27 mouse cellular contexts compared by ENCODE assay signal in the genomic region with DNA sequence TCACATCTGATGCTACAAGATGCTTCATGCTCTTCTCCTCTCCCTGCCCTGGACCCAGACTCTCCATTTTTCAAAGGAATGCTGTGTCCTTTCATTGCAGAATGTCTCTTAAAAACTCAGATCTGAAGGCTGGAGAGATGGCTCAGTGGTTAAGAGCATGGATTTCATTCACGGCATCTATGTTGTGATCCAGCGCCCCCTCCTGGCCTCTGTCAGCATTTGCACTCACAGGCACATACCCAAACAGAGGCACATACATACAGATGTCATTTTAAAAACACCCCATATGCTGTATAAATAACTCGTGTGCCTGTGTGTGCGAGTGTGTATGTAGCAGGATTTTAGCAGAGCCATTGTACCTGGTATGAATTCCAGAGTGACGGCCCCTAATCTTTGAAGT.
DNase-seq lines count a peak whose midpoint lies in the region; ATAC-seq and TF ChIP-seq lines count a peak whose summit lies in the region.
"Had no signal": no experiment of that assay in that cellular context is flagged by ENCODE, and none has a peak within 500 bp of the region (broad histone marks: within the 10 kb centered on the region; RNA-seq: fewer than 3 reads in every experiment).

No protein-coding gene starts in this region.

- no peak for ATAC-seq in forebrain, postnatal 0 days
- no peak for ATAC-seq in forebrain, embryonic 13.5 days
- ATAC-seq in midbrain, postnatal 0 days (ENCODE audit: low FRiP score): no peak
- no peak for ATAC-seq in megakaryocyte, adult 5-6 weeks (ENCODE audit: poor library complexity, severe bottlenecking)
- ATAC-seq: hindbrain, embryonic 16.5 days; midbrain, embryonic 16.5 days had no signal

- 79% methylated on average over 5 of the region's 5 CpGs for WGBS in forebrain, postnatal 0 days
- WGBS in forebrain, embryonic 13.5 days: 82% methylated on average over 5 of the region's 5 CpGs
- WGBS in midbrain, postnatal 0 days: 70% methylated on average over 5 of the region's 5 CpGs
- 84% methylated on average over 5 of the region's 5 CpGs for WGBS in midbrain, embryonic 10.5 days

- no peaks in the 10 kb centered on the region for H3K27me3 ChIP-seq in forebrain, postnatal 0 days (ENCODE audit: insufficient read depth, low read length)
- H3K27me3 ChIP-seq in forebrain, embryonic 13.5 days: no peaks in the 10 kb centered on the region
- H3K27me3 ChIP-seq in midbrain, postnatal 0 days (ENCODE audit: insufficient read depth, low read length): no peaks in the 10 kb centered on the region
- H3K27me3 ChIP-seq in midbrain, embryonic 10.5 days (ENCODE audit: low read depth, poor library complexity, severe bottlenecking): no peaks in the 10 kb centered on the region
- H3K27me3 ChIP-seq: heart, embryonic 15.5 days; limb, embryonic 15.5 days; stomach, embryonic 15.5 days had no signal

- no peak overlapping the region for H3K27ac ChIP-seq in forebrain, postnatal 0 days (ENCODE audit: low read depth, low read length)
- H3K27ac ChIP-seq in forebrain, embryonic 13.5 days: no peak overlapping the region
- no peak overlapping the region for H3K27ac ChIP-seq in midbrain, postnatal 0 days (ENCODE audit: low read depth, low read length)
- H3K27ac ChIP-seq in midbrain, embryonic 10.5 days (replicated peaks): no peak overlapping the region
- H3K27ac ChIP-seq: gastrocnemius, adult 2 months; heart, embryonic 15.5 days; left cerebral cortex, adult 2 months; limb, embryonic 15.5 days; stomach, embryonic 15.5 days had no signal

- no peak overlapping the region for H3K4me2 ChIP-seq in forebrain, postnatal 0 days (ENCODE audit: low read depth)
- no peak overlapping the region for H3K4me2 ChIP-seq in forebrain, embryonic 13.5 days
- no peak overlapping the region for H3K4me2 ChIP-seq in midbrain, postnatal 0 days (ENCODE audit: low read depth, low read length, poor library complexity, severe bottlenecking)
- H3K4me2 ChIP-seq: heart, embryonic 15.5 days; limb, embryonic 15.5 days; stomach, embryonic 15.5 days had no signal

- no peaks in the 10 kb centered on the region for H3K36me3 ChIP-seq in forebrain, postnatal 0 days (ENCODE audit: insufficient read depth)
- no peaks in the 10 kb centered on the region for H3K36me3 ChIP-seq in forebrain, embryonic 13.5 days (ENCODE audit: poor library complexity, severe bottlenecking)
- H3K36me3 ChIP-seq in midbrain, postnatal 0 days (ENCODE audit: insufficient read depth, low read length): no peaks in the 10 kb centered on the region
- H3K36me3 ChIP-seq in midbrain, embryonic 10.5 days: no peaks in the 10 kb centered on the region
- H3K36me3 ChIP-seq: G1E; heart, embryonic 15.5 days; limb, embryonic 15.5 days; stomach, embryonic 15.5 days had no signal

- H3K4me3 ChIP-seq in forebrain, postnatal 0 days (ENCODE audit: low read depth, low read length): no peak overlapping the region
- no peak overlapping the region for H3K4me3 ChIP-seq in forebrain, embryonic 13.5 days
- no peak overlapping the region for H3K4me3 ChIP-seq in midbrain, postnatal 0 days (ENCODE audit: low read depth, low read length)
- no peak overlapping the region for H3K4me3 ChIP-seq in midbrain, embryonic 10.5 days
- H3K4me3 ChIP-seq: gastrocnemius, adult 2 months; heart, embryonic 15.5 days; left cerebral cortex, adult 2 months; limb, embryonic 15.5 days; stomach, embryonic 15.5 days had no signal

- no peaks in the 10 kb centered on the region for H3K9me3 ChIP-seq in forebrain, postnatal 0 days (ENCODE audit: low read length)
- 0 out of 2 replicates have a peak, but pooled peaks cover 4% of the 10 kb centered on the region for H3K9me3 ChIP-seq in forebrain, embryonic 13.5 days (replicated peaks)
- no peaks in the 10 kb centered on the region for H3K9me3 ChIP-seq in midbrain, postnatal 0 days (ENCODE audit: low read length)
- no peaks in the 10 kb centered on the region; the same call in 1 of the 2 replicates for H3K9me3 ChIP-seq in midbrain, embryonic 10.5 days (replicated peaks)
- H3K9me3 ChIP-seq: G1E; heart, embryonic 15.5 days; limb, embryonic 15.5 days; stomach, embryonic 15.5 days had no signal

- no peaks in the 10 kb centered on the region for H3K4me1 ChIP-seq in forebrain, postnatal 0 days (ENCODE audit: insufficient read depth)
- no peaks in the 10 kb centered on the region for H3K4me1 ChIP-seq in forebrain, embryonic 13.5 days
- no peaks in the 10 kb centered on the region for H3K4me1 ChIP-seq in midbrain, postnatal 0 days (ENCODE audit: insufficient read depth, low read length)
- H3K4me1 ChIP-seq in midbrain, embryonic 10.5 days: no peaks in the 10 kb centered on the region
- H3K4me1 ChIP-seq: heart, embryonic 15.5 days; stomach, embryonic 15.5 days had no signal

- no peak overlapping the region for H3K9ac ChIP-seq in forebrain, postnatal 0 days
- no peak overlapping the region for H3K9ac ChIP-seq in forebrain, embryonic 13.5 days
- H3K9ac ChIP-seq in midbrain, postnatal 0 days (replicated peaks; ENCODE audit: low read length, poor library complexity, severe bottlenecking): no peak overlapping the region
- H3K9ac ChIP-seq: heart, embryonic 15.5 days; limb, embryonic 15.5 days; stomach, embryonic 15.5 days had no signal

- peak; percentile 18; the same call in 1 of the 2 replicates for TF ChIP-seq CTCF in forebrain, postnatal 0 days (IDR thresholded peaks at IDR 0.05; ENCODE audit: low read depth)
- TF ChIP-seq CTCF in midbrain, postnatal 0 days (IDR thresholded peaks at IDR 0.05): peak; percentile 47

- DNase-seq in forebrain, postnatal 0 days: no peak
- peak; percentile 4 for DNase-seq in kidney, postnatal 10 days
- no peak for DNase-seq in kidney, adult 11 months
- DNase-seq in midbrain, postnatal 0 days (ENCODE audit: low spot score): no peak
- DNase-seq in midbrain, embryonic 10.5 days (ENCODE audit: low spot score): no peak
- peak; percentile 41 for DNase-seq in testis, postnatal 10 days (ENCODE audit: low spot score)
- DNase-seq: adrenal gland, postnatal 10 days; cerebellum, adult 18-20 months; cerebellum, postnatal 14 days; gastrocnemius, adult 2 months; kidney, adult 8-10 months; kidney, postnatal 4 days; left cerebral cortex, postnatal 4 days; lung, adult 18-20 months; lung, postnatal 4 days; right cerebral cortex, adult 18-20 months; right cerebral cortex, postnatal 4 days; thymus, postnatal 14 days had no signal

Comparison
In these comparisons a context has a peak if more than half of its experiments do, and no peak if none do; other contexts are left out.
1. DNase-seq: peak in kidney, postnatal 10 days (single experiment) and testis, postnatal 10 days (single experiment); none in forebrain, postnatal 0 days (single experiment), kidney, adult 11 months (single experiment), midbrain, postnatal 0 days (single experiment) and midbrain, embryonic 10.5 days (single experiment).